Mouse (Mus musculus) kidney, adult 2 months (tissue): ENCODE data around the gene Phlpp1. TPM values are rescaled to one million over a fixed set of nuclear protein-coding genes. Genes with fewer than 3 reads are reported as not detected.

Experiments used
- DNase-seq: peaks from one replicate; pipeline ENCODE4 v3.0.0; 2021
- H3K27ac ChIP-seq: fragments of 200-500 bp; 2 replicates; pipeline ENCODE4 v1.5.1; 2012; ENCODE audit warnings: low read depth, low read length, control low read depth, inconsistent platforms; ENCODE audit not compliant: insufficient read depth
- H3K27me3 ChIP-seq: fragments of 200-500 bp; replicated peaks from 2 replicates; pipeline ENCODE4 v1.6.1; 2012; ENCODE audit warnings: mild to moderate bottlenecking, moderate library complexity, low read length, inconsistent platforms; ENCODE audit not compliant: control insufficient read depth, insufficient read depth
- H3K36me3 ChIP-seq: fragments of 200-500 bp; 2 replicates; pipeline ENCODE4 v1.6.1; 2012; ENCODE audit warnings: mild to moderate bottlenecking, moderate library complexity, low read length, inconsistent platforms; ENCODE audit not compliant: control insufficient read depth, insufficient read depth
- H3K4me1 ChIP-seq: fragments of 200-500 bp; 2 replicates; pipeline ENCODE4 v1.6.1; 2011; ENCODE audit warnings: low read length; ENCODE audit not compliant: control insufficient read depth, insufficient read depth
- H3K4me3 ChIP-seq: fragments of 200-500 bp; 2 replicates; pipeline ENCODE4 v1.5.1; 2011; ENCODE audit warnings: mild to moderate bottlenecking, low read depth, low read length, control low read depth; ENCODE audit not compliant: insufficient read depth
- CTCF ChIP-seq: fragments of 200-500 bp; conservative IDR thresholded peaks from 2 replicates; pipeline ENCODE4 v1.5.1; 2011; ENCODE audit warnings: low read depth, mild to moderate bottlenecking, control low read depth, low read length, moderate library complexity, mixed read lengths; ENCODE audit not compliant: insufficient read depth, insufficient read length
- POLR2A ChIP-seq: fragments of 200-500 bp; IDR thresholded peaks from one replicate; pipeline ENCODE4 v1.6.1; 2011; ENCODE audit warnings: low read depth, low read length, control low read depth
- WGBS: fragments of 180-500 bp; shearing (Covaris S2); methylation state at CpG from one replicate; pipeline ENCODE4 v1.1.7; 2018; 5-methylcytosine and 5-hydroxymethylcytosine counted together
- polyA plus RNA-seq: library from polyadenylated mRNA; depleted of rRNA; stranded (reverse); fragments of >200 nt; gene quantifications from 2 replicates; pipeline ENCODE4 v1.2.3, GENCODE M21; 2012

Phlpp1 gene
- polyA plus RNA-seq, 1 experiment = 10.2 TPM

GRCm38 (mm10) chr1:106244245-106244644 is 72.7 kb downstream of the Phlpp1 start:
- H3K27me3 ChIP-seq = no peaks in the 10 kb centered on the region
- no peak for TF ChIP-seq CTCF
- no peak for TF ChIP-seq POLR2A
- H3K4me1 ChIP-seq = peaks cover 25% of the 10 kb centered on the region
- no peaks in the 10 kb centered on the region for H3K36me3 ChIP-seq
- H3K27ac ChIP-seq = peak overlapping the region; percentile 56
- H3K4me3 ChIP-seq = no peak overlapping the region
- DNase-seq = no peak
- 67% methylated on average over 3 of the region's 3 CpGs for WGBS

GRCm38 (mm10) chr1:106254047-106254446 is 82.5 kb downstream of the Phlpp1 start:
- Histone ChIP-seq H3K4me3 (no peak overlapping the region), H3K36me3 (no peaks in the 10 kb centered on the region), H3K27me3 (no peaks in the 10 kb centered on the region), H3K27ac (no peak overlapping the region), H3K4me1 (0 out of 2 replicates have a peak, but pooled peaks cover 6% of the 10 kb centered on the region)
- no peak for DNase-seq
- no peak for TF ChIP-seq POLR2A
- TF ChIP-seq CTCF = no peak
- 88% methylated on average over 1 of the region's 1 CpGs for WGBS

GRCm38 (mm10) chr1:106257176-106257575 is 85.6 kb downstream of the Phlpp1 start:
- 30% methylated on average over 1 of the region's 1 CpGs for WGBS
- no peaks in the 10 kb centered on the region for H3K36me3 ChIP-seq
- H3K27ac ChIP-seq = peak overlapping the region; percentile 71
- peak; percentile 91 for DNase-seq
- no peak overlapping the region for H3K4me3 ChIP-seq
- TF ChIP-seq POLR2A (no peak), CTCF (no peak)
- no peaks in the 10 kb centered on the region for H3K27me3 ChIP-seq
- 0 out of 2 replicates have a peak, but pooled peaks cover 6% of the 10 kb centered on the region for H3K4me1 ChIP-seq

GRCm38 (mm10) chr1:106268028-106268799 is 96.7 kb downstream of the Phlpp1 start:
- Histone ChIP-seq H3K36me3 (no peaks in the 10 kb centered on the region), H3K27ac (no peak overlapping the region), H3K4me3 (no peak overlapping the region), H3K27me3 (no peaks in the 10 kb centered on the region), H3K4me1 (peaks cover 8% of the 10 kb centered on the region; the same call in 1 of the 2 replicates)
- 75% methylated on average over 6 of the region's 6 CpGs for WGBS
- no peak for TF ChIP-seq CTCF
- no peak for TF ChIP-seq POLR2A
- DNase-seq = no peak

GRCm38 (mm10) chr1:106269337-106269736 is 97.8 kb downstream of the Phlpp1 start:
- 57% methylated on average over 4 of the region's 4 CpGs for WGBS
- TF ChIP-seq POLR2A = no peak
- TF ChIP-seq CTCF = no peak
- Histone ChIP-seq H3K36me3 (no peaks in the 10 kb centered on the region), H3K4me3 (no peak overlapping the region), H3K4me1 (peaks cover 12% of the 10 kb centered on the region; the same call in 1 of the 2 replicates), H3K27ac (no peak overlapping the region), H3K27me3 (no peaks in the 10 kb centered on the region)
- DNase-seq = no peak

GRCm38 (mm10) chr1:106272916-106273315 is 101.4 kb downstream of the Phlpp1 start:
- H3K4me1 ChIP-seq = peaks cover 17% of the 10 kb centered on the region; the same call in 1 of the 2 replicates
- H3K27me3 ChIP-seq = no peaks in the 10 kb centered on the region
- no peak overlapping the region for H3K27ac ChIP-seq
- H3K4me3 ChIP-seq = no peak overlapping the region
- no peaks in the 10 kb centered on the region for H3K36me3 ChIP-seq
- 74% methylated on average over 2 of the region's 2 CpGs for WGBS
- TF ChIP-seq CTCF (no peak), POLR2A (no peak)
- DNase-seq = no peak

- peaks cover 14% of the 10 kb centered on the region; the same call in 1 of the 2 replicates for H3K4me1 ChIP-seq
- H3K4me3 ChIP-seq = no peak overlapping the region
- H3K36me3 ChIP-seq = no peaks in the 10 kb centered on the region
- no peak for DNase-seq
- TF ChIP-seq CTCF (no peak), POLR2A (no peak)
- H3K27ac ChIP-seq = no peak overlapping the region
- no peaks in the 10 kb centered on the region for H3K27me3 ChIP-seq
- 84% methylated on average over 6 of the region's 6 CpGs for WGBS
These were observed 102.2 kb downstream of the Phlpp1 start for GRCm38 (mm10) chr1:106273801-106274200.
